Mouse (Mus musculus): ENCODE measurements around the gene Gm21149.
"Not testable (repeated sequence)": the region's sequence is repeated elsewhere in the genome, so short reads cannot be mapped to it uniquely, and the experiment has no call there.

DNA sequence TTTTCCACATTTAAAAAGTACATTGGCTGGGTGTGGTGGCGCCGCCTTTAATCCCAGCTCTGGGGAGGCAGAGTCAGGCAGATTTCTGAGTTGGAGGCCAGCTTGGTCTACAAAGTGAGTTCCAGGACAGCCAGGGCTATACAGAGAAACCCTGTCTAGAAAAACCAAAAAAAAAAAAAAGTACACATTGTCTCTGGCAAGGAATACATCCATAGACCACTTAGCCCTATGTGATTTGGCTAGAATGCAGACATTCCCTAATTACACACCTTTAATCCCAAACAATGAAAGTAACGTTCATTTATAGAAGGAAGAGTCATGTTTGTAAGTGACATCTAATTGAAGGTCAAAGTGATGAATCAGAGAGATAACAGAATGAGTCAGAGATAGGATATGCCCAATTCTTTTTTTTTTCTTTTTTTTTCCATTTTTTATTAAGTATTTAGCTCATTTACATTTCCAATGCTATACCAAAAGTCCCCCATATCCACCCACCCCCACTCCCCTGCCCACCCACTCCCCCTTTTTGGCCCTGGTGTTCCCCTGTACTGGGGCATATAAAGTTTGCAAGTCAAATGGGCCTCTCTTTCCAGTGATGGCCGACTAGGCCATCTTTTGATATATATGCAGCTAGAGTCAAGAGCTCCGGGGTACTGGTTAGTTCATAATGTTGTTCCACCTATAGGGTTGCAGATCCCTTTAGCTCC, 18.3 kb downstream of the Gm21149 start:
- not testable (repeated sequence) for TF ChIP-seq CTCF, EP300 (IDR thresholded peaks at IDR 0.05; ENCODE audit: low read depth)
